Mouse (Mus musculus) stomach, postnatal 0 days (tissue): ENCODE results near the gene Adam15. TPM values are rescaled to one million over a fixed set of nuclear protein-coding genes. Genes with fewer than 3 reads are reported as not detected.

Experiments
- ATAC-seq: fragments of 200-750 bp; cut with Nextera tagmentation; 2 replicates; pipeline ENCODE4 v1.8.0; 2017; ENCODE audit not compliant: low FRiP score, low TSS enrichment
- DNase-seq: peaks from one replicate; pipeline ENCODE4 v3.0.0-alpha.2; 2016; ENCODE audit warnings: low spot score
- H3K27ac ChIP-seq: fragments of 300-500 bp; sonication (generic); replicated peaks from 2 replicates; pipeline ENCODE4 v1.5.1; 2014; ENCODE audit warnings: mild to moderate bottlenecking, control low read depth
- H3K27me3 ChIP-seq: fragments of 300-500 bp; sonication (generic); 2 replicates; pipeline ENCODE4 v1.6.1; 2014; ENCODE audit warnings: low read length; ENCODE audit not compliant: control insufficient read depth, insufficient read depth
- H3K36me3 ChIP-seq: fragments of 300-500 bp; sonication (generic); 2 replicates; pipeline ENCODE4 v1.6.1; 2014; ENCODE audit warnings: low read length, mixed read lengths; ENCODE audit not compliant: control insufficient read depth, insufficient read depth
- H3K4me1 ChIP-seq: fragments of 300-500 bp; sonication (generic); replicated peaks from 2 replicates; pipeline ENCODE4 v1.6.1; 2014; ENCODE audit warnings: antibody characterized with exemption; ENCODE audit not compliant: control insufficient read depth, insufficient read depth
- H3K4me2 ChIP-seq: fragments of 300-500 bp; sonication (generic); replicated peaks from 2 replicates; pipeline ENCODE4 v1.6.1; 2014; ENCODE audit warnings: low read depth, mild to moderate bottlenecking, control low read depth, moderate library complexity
- H3K4me3 ChIP-seq: fragments of 300-500 bp; sonication (generic); 2 replicates; pipeline ENCODE4 v1.5.1; 2014; ENCODE audit warnings: low read depth, low read length, control low read depth
- H3K9ac ChIP-seq: fragments of 300-500 bp; sonication (generic); 2 replicates; pipeline ENCODE4 v1.6.1; 2014; ENCODE audit warnings: mild to moderate bottlenecking, low read length, control low read depth, mixed read lengths
- H3K9me3 ChIP-seq: fragments of 300-500 bp; sonication (generic); 2 replicates; pipeline ENCODE4 v1.6.1; 2016; ENCODE audit warnings: low read length; ENCODE audit not compliant: control insufficient read depth
- CTCF ChIP-seq: IDR thresholded peaks from 2 replicates; pipeline ENCODE4 v1.5.1; 2016; ENCODE audit warnings: antibody characterized with exemption, low read depth, mild to moderate bottlenecking, moderate library complexity
- EP300 ChIP-seq: optimal IDR thresholded peaks from 2 replicates; pipeline ENCODE3; 2016; ENCODE audit warnings: antibody characterized with exemption
- WGBS: fragments of 180-500 bp; shearing (Covaris S2); extraction: QIAGEN DNeasy Blood & Tissue Kit; methylation state at CpG from one replicate; pipeline ENCODE4 v1.1.7; 2014; 5-methylcytosine and 5-hydroxymethylcytosine counted together
- polyA plus RNA-seq: library from polyadenylated mRNA; unstranded; fragments of >200 nt; fragmentation: Nextera tagmentation; extraction: Ambion mirVana; gene quantifications from 2 replicates; pipeline ENCODE4 v1.2.1, GENCODE M21; 2015

The Adam15 gene
- polyA plus RNA-seq, 1 experiment from 2014 or later, result 43.0 TPM

- 30% methylated on average over 5 of the region's 5 CpGs for WGBS
- ATAC-seq (no peak), DNase-seq (no peak)
- Histone ChIP-seq H3K27ac (no peak overlapping the region), H3K9ac (no peak overlapping the region), H3K4me2 (no peak overlapping the region), H3K4me1 (peaks cover 4% of the 10 kb centered on the region), H3K27me3 (no peaks in the 10 kb centered on the region), H3K9me3 (no peaks in the 10 kb centered on the region), H3K36me3 (no peaks in the 10 kb centered on the region), H3K4me3 (no peak overlapping the region)
- TF ChIP-seq CTCF, result no peak
- TF ChIP-seq EP300, result no peak
Observed at GRCm38 (mm10) chr3:89373581-89374231, 23.9 kb upstream of the Adam15 start.

- peak; percentile 52 for DNase-seq
- Histone ChIP-seq H3K27me3 (no peaks in the 10 kb centered on the region), H3K36me3 (no peaks in the 10 kb centered on the region), H3K27ac (no peak overlapping the region), H3K4me2 (no peak overlapping the region), H3K4me3 (no peak overlapping the region), H3K9ac (no peak overlapping the region), H3K4me1 (no peaks in the 10 kb centered on the region), H3K9me3 (no peaks in the 10 kb centered on the region)
- 53% methylated on average over 11 of the region's 11 CpGs for WGBS
- ATAC-seq, result peak; percentile 22; the same call in 1 of the 2 replicates
- TF ChIP-seq CTCF (no peak), EP300 (no peak)
Observed at GRCm38 (mm10) chr3:89367338-89367737, 17.5 kb upstream of the Adam15 start.

- H3K4me2 ChIP-seq, result no peak overlapping the region
- ATAC-seq (peak; percentile 63), DNase-seq (peak; percentile 35)
- TF ChIP-seq CTCF, result no peak
- TF ChIP-seq EP300, result no peak
- WGBS, result 57% methylated on average over 20 of the region's 20 CpGs
- no peak overlapping the region for H3K4me3 ChIP-seq
- no peaks in the 10 kb centered on the region for H3K9me3 ChIP-seq
- no peaks in the 10 kb centered on the region for H3K4me1 ChIP-seq
- no peaks in the 10 kb centered on the region for H3K36me3 ChIP-seq
- no peak overlapping the region for H3K9ac ChIP-seq
- H3K27ac ChIP-seq, result no peak overlapping the region
- H3K27me3 ChIP-seq, result no peaks in the 10 kb centered on the region
Observed at GRCm38 (mm10) chr3:89365486-89366414, 16.0 kb upstream of the Adam15 start.

GRCm38 (mm10) chr3:89365153-89365485, 15.3 kb upstream of the Adam15 start, which contains the start of gene Dcst1:
Dcst1 (minus strand) TSS chr3:89365253.
- Histone ChIP-seq H3K27me3 (no peaks in the 10 kb centered on the region), H3K4me1 (no peaks in the 10 kb centered on the region), H3K9ac (no peak within 1 kb of the TSS), H3K27ac (no peak within 1 kb of the TSS), H3K36me3 (no peaks in the 10 kb centered on the region), H3K4me2 (no peak within 1 kb of the TSS), H3K9me3 (no peaks in the 10 kb centered on the region), H3K4me3 (no peak within 1 kb of the TSS)
- TF ChIP-seq EP300 (no peak), CTCF (no peak)
- ATAC-seq (no peak), DNase-seq (no peak)
- 93% methylated on average over 11 of the region's 11 CpGs for WGBS

GRCm38 (mm10) chr3:89364631-89365030, 14.8 kb upstream of the Adam15 start:
- DNase-seq (no peak), ATAC-seq (no peak)
- H3K9me3 ChIP-seq, result no peaks in the 10 kb centered on the region
- H3K27ac ChIP-seq, result no peak overlapping the region
- no peak overlapping the region for H3K4me2 ChIP-seq
- H3K4me1 ChIP-seq, result no peaks in the 10 kb centered on the region
- TF ChIP-seq EP300 (no peak), CTCF (no peak)
- no peak overlapping the region for H3K4me3 ChIP-seq
- H3K36me3 ChIP-seq, result no peaks in the 10 kb centered on the region
- 77% methylated on average over 8 of the region's 8 CpGs for WGBS
- no peak overlapping the region for H3K9ac ChIP-seq
- H3K27me3 ChIP-seq, result no peaks in the 10 kb centered on the region

- ATAC-seq, result 0 out of 2 replicates have a peak, but pooled peaks have one; percentile 6
- H3K9ac ChIP-seq, result no peak within 1 kb of the TSS
- no peak for TF ChIP-seq EP300
- no peak for TF ChIP-seq CTCF
- H3K27me3 ChIP-seq, result no peaks in the 10 kb centered on the region
- no peaks in the 10 kb centered on the region for H3K9me3 ChIP-seq
- H3K4me2 ChIP-seq, result no peak within 1 kb of the TSS
- no peaks in the 10 kb centered on the region for H3K4me1 ChIP-seq
- H3K36me3 ChIP-seq, result no peaks in the 10 kb centered on the region
- H3K4me3 ChIP-seq, result no peak within 1 kb of the TSS
- H3K27ac ChIP-seq, result peak within 1 kb of the TSS; percentile 40; the same call in 1 of the 2 replicates
- 74% methylated on average over 7 of the region's 7 CpGs for WGBS
- DNase-seq, result no peak
Observed at GRCm38 (mm10) chr3:89361675-89362074, 11.9 kb upstream of the Adam15 start, which contains the start of gene Dcst2. Dcst2 (plus strand) TSS chr3:89361975.
